Mouse (Mus musculus) cerebellum, postnatal 4 days (tissue): ENCODE measurements at regions not wholly inside any gene's neighbourhood (a gene's known extent, or its start where the extent isn't known, plus 50 kb on each side); places are given as distances from the start of the nearest gene placed in this dataset.
A peak's percentile ranks its signal among the peaks of the same experiment; 100 is the strongest.

ENCODE experiments used
- DNase-seq, 2 experiments: peaks; one replicate each; pipeline ENCODE4 v3.0.0; 2022; ENCODE audit warnings: low spot score in 2 of 2, mixed read lengths in 1 of 2

GRCm38 (mm10) chr13:38878718-38879669 lies 81.7 kb downstream of the Slc35b3 start:
- DNase-seq: no peak

- DNase-seq: no peak
These were observed 84.8 kb downstream of the Slc35b3 start for GRCm38 (mm10) chr13:38875923-38876322.

GRCm38 (mm10) chr13:38864002-38864401 lies 96.7 kb downstream of the Slc35b3 start:
- no peak for DNase-seq

- no peak for DNase-seq
These were observed 104.9 kb downstream of the Slc35b3 start for GRCm38 (mm10) chr13:38855742-38856141.

- DNase-seq: no peak
These were observed 105.7 kb downstream of the Slc35b3 start for GRCm38 (mm10) chr13:38854986-38855385.

GRCm38 (mm10) chr13:38852868-38853267 lies 107.8 kb downstream of the Slc35b3 start:
- no peak for DNase-seq

GRCm38 (mm10) chr13:38851820-38852219 lies 108.9 kb downstream of the Slc35b3 start:
- no peak for DNase-seq

- no peak for DNase-seq
These were observed 122.4 kb downstream of the Slc35b3 start for GRCm38 (mm10) chr13:38838231-38838630.

GRCm38 (mm10) chr13:38825649-38826048 lies 135.0 kb downstream of the Slc35b3 start:
- DNase-seq: no peak

GRCm38 (mm10) chr13:38819526-38819925 lies 141.1 kb downstream of the Slc35b3 start:
- no peak for DNase-seq

GRCm38 (mm10) chr13:38818781-38819180 lies 141.9 kb downstream of the Slc35b3 start:
- DNase-seq: no peak

- DNase-seq: peak in 1 of 2 experiments; percentile 6
These were observed 144.4 kb downstream of the Slc35b3 start for GRCm38 (mm10) chr13:38816296-38816695.

- DNase-seq: no peak
These were observed 145.5 kb downstream of the Slc35b3 start for GRCm38 (mm10) chr13:38815002-38815707.

- DNase-seq: no peak
These were observed 139.7 kb upstream of the Eef1e1 start for GRCm38 (mm10) chr13:38798514-38798913.

GRCm38 (mm10) chr13:38793456-38793855 lies 134.6 kb upstream of the Eef1e1 start:
- DNase-seq: no peak

GRCm38 (mm10) chr13:38780630-38781010 lies 121.8 kb upstream of the Eef1e1 start:
- DNase-seq: no peak

- no peak for DNase-seq
These were observed 121.2 kb upstream of the Eef1e1 start for GRCm38 (mm10) chr13:38779984-38780629.

- DNase-seq: no peak
These were observed 117.7 kb upstream of the Eef1e1 start for GRCm38 (mm10) chr13:38776546-38776945.

- no peak for DNase-seq
These were observed 114.1 kb upstream of the Eef1e1 start for GRCm38 (mm10) chr13:38772996-38773395.

GRCm38 (mm10) chr13:38766133-38766532 lies 107.3 kb upstream of the Eef1e1 start:
- DNase-seq: peak in 1 of 2 experiments; percentile 38

- no peak for DNase-seq
These were observed 101.4 kb upstream of the Eef1e1 start for GRCm38 (mm10) chr13:38760261-38760660.

- DNase-seq: no peak
These were observed 97.9 kb upstream of the Eef1e1 start for GRCm38 (mm10) chr13:38756629-38757227.
